Mouse (Mus musculus): ENCODE data around the gene Wipf2. TPM values are rescaled to one million over a fixed set of nuclear protein-coding genes. Genes with fewer than 3 reads are reported as not detected.
A peak's percentile ranks its signal among the peaks of the same experiment; 100 is the strongest.

Gene Wipf2
- polyA plus RNA-seq, 1 experiment: 9.9 TPM

DNA sequence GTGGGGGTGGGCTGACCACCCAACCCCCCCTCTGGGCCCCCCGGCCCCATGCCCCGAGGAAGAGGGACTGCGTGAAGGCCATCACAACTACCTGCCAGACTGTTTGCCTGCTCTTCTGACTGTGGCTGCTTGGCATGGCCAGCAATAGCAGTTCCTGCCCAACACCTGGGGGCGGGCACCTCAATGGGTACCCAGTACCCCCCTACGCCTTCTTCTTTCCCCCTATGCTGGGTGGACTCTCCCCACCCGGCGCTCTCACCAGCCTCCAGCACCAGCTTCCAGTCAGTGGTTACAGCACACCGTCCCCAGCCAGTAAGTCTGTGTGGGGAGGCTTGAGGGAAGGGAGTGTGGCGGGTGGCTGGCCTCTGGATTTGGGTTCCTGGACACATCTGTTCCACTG lies 87.0 kb downstream of the Wipf2 start:
- Histone ChIP-seq H3K27ac (ENCODE audit: insufficient read depth, low read depth, low read length) (no peak overlapping the region), H3K4me1 (ENCODE audit: control insufficient read depth, insufficient read depth, low read length) (peaks cover 59% of the 10 kb centered on the region), H3K27me3 (replicated peaks; ENCODE audit: control insufficient read depth, insufficient read depth, low read length) (no peaks in the 10 kb centered on the region), H3K36me3 (ENCODE audit: control insufficient read depth, insufficient read depth, low read length) (no peaks in the 10 kb centered on the region), H3K4me3 (ENCODE audit: insufficient read depth, low read depth, low read length) (no peak overlapping the region)
- WGBS: 67% methylated on average over 9 of the region's 9 CpGs
- no peak for DNase-seq
- no peak for TF ChIP-seq CTCF (conservative IDR thresholded peaks at IDR 0.05; ENCODE audit: insufficient read depth, insufficient read length, low read depth, low read length)
- TF ChIP-seq POLR2A (IDR thresholded peaks at IDR 0.05; ENCODE audit: low read depth, low read length): no peak

DNA sequence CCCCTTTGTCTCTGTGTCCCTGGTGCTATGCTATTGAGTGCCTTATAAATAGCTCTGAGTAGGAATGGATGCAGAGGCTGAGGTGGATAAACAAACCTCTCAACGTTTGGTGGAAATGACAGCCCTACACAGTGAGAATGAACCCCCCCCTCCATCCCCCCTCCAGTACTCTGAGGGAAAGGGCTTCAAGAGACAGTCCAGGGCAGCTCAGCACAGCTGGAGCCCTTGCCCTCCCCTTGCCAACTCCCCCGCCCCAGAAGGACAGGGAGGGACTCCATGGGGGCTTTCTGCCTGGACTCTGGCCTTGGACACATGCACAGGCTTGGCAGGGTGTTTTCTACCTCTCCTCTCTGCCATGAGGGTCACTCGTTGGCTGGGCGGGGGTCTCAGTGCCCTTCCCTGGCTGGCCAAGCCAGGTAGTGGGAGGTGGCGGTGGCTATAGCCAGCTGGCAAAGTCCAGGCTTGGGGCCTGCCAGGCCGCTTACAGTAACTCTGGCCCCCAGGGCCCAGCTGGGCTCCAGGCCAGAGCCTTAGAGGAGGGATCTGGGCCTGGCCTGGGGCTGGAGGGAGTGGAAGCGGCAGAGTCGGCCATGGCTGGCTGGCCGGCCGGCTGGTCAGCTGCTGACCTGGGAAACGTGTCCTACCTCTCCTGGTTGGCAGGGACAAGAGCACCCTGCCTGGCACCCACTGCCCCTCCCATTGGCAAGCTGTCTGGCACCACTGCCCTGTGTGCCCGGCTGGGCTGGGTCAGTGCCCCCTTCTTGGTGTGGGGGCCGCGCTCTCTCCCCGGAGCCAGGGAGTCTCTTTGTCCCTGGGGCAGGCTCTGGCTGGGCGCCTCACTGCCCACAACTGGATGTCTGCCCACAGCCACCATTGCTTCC lies 87.8 kb downstream of the Wipf2 start:
- TF ChIP-seq POLR2A (IDR thresholded peaks at IDR 0.05; ENCODE audit: low read depth, low read length) (peak; percentile 10), CTCF (conservative IDR thresholded peaks at IDR 0.05; ENCODE audit: insufficient read depth, insufficient read length, low read depth, low read length) (no peak)
- WGBS: 13% methylated on average over 16 of the region's 16 CpGs
- peak overlapping the region; percentile 74 for H3K27ac ChIP-seq (ENCODE audit: insufficient read depth, low read depth, low read length)
- H3K27me3 ChIP-seq (replicated peaks; ENCODE audit: control insufficient read depth, insufficient read depth, low read length): no peaks in the 10 kb centered on the region
- no peaks in the 10 kb centered on the region for H3K36me3 ChIP-seq (ENCODE audit: control insufficient read depth, insufficient read depth, low read length)
- H3K4me3 ChIP-seq (ENCODE audit: insufficient read depth, low read depth, low read length): no peak overlapping the region
- peaks cover 52% of the 10 kb centered on the region for H3K4me1 ChIP-seq (ENCODE audit: control insufficient read depth, insufficient read depth, low read length)
- DNase-seq: peak; percentile 98

DNA sequence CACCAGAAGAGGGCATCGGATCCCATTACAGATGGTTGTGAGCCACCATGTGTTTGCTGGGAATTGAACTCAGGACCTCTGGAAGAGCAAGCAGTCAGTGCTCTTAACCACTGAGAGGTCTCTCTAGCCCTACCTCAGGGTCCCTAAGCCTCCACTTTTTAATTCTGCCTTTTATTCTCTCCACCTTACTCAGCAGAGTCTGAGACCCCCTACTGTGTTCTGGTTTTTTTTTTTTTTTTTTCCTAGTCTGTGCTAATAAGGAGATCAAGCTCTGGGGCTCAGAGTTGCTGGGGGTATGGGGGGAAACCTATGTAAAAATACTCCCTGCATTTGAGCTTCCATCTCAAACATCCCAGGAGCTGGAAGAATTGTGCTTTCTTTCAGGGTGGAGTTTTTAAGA lies 88.7 kb downstream of the Wipf2 start:
- H3K27me3 ChIP-seq (replicated peaks; ENCODE audit: control insufficient read depth, insufficient read depth, low read length): no peaks in the 10 kb centered on the region
- no peaks in the 10 kb centered on the region for H3K36me3 ChIP-seq (ENCODE audit: control insufficient read depth, insufficient read depth, low read length)
- TF ChIP-seq POLR2A (IDR thresholded peaks at IDR 0.05; ENCODE audit: low read depth, low read length) (no peak), CTCF (conservative IDR thresholded peaks at IDR 0.05; ENCODE audit: insufficient read depth, insufficient read length, low read depth, low read length) (no peak)
- DNase-seq: no peak
- no peak overlapping the region for H3K4me3 ChIP-seq (ENCODE audit: insufficient read depth, low read depth, low read length)
- 61% methylated on average over 1 of the region's 1 CpGs for WGBS
- H3K27ac ChIP-seq (ENCODE audit: insufficient read depth, low read depth, low read length): no peak overlapping the region
- H3K4me1 ChIP-seq (ENCODE audit: control insufficient read depth, insufficient read depth, low read length): peaks cover 51% of the 10 kb centered on the region

DNA sequence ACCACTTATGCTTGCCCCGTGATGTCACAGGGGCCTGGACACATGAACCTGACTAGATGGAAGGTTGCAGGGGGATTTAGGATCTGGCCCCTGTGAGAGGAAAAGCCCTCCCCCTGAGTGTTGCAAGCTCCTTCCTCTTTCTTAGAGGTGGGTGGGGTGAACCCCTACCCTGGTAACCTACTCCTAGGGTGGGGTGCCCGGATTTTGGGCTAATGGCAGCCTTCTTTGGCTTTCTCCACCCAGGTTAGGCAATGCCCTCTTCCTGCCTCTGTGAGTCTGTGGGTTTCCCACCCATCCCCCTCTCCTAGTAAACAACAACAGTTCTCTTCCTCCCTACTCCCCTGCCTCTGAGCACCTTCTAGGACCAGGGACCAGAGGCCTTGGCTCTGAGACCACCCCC lies 89.3 kb downstream of the Wipf2 start:
- Histone ChIP-seq H3K36me3 (ENCODE audit: control insufficient read depth, insufficient read depth, low read length) (no peaks in the 10 kb centered on the region), H3K4me1 (ENCODE audit: control insufficient read depth, insufficient read depth, low read length) (peaks cover 51% of the 10 kb centered on the region), H3K27ac (ENCODE audit: insufficient read depth, low read depth, low read length) (no peak overlapping the region), H3K27me3 (replicated peaks; ENCODE audit: control insufficient read depth, insufficient read depth, low read length) (no peaks in the 10 kb centered on the region), H3K4me3 (ENCODE audit: insufficient read depth, low read depth, low read length) (no peak overlapping the region)
- WGBS: 78% methylated on average over 2 of the region's 2 CpGs
- DNase-seq: no peak
- no peak for TF ChIP-seq POLR2A (IDR thresholded peaks at IDR 0.05; ENCODE audit: low read depth, low read length)
- no peak for TF ChIP-seq CTCF (conservative IDR thresholded peaks at IDR 0.05; ENCODE audit: insufficient read depth, insufficient read length, low read depth, low read length)

DNA sequence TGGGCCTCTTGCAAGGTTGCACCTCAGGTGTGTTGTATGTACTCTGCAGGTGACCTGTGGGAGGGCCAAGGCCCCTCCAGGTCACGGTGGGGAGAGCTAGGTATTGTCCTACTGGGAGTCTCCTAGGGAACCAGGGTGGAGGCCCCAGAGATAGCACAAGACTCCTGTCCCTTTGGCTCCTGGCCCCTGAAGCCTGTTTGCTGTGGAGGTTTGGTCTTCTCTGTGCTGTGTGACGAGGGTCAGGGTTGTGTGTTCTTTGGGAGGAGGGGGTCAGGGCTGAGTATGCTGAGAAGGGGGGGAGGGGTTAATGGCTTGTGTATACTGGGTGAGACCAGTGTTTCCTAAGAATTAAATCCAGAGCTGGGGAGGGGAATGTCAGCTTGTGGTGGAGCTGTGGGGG lies 89.9 kb downstream of the Wipf2 start:
- Histone ChIP-seq H3K4me1 (ENCODE audit: control insufficient read depth, insufficient read depth, low read length) (peaks cover 51% of the 10 kb centered on the region), H3K36me3 (ENCODE audit: control insufficient read depth, insufficient read depth, low read length) (no peaks in the 10 kb centered on the region), H3K27me3 (replicated peaks; ENCODE audit: control insufficient read depth, insufficient read depth, low read length) (no peaks in the 10 kb centered on the region), H3K4me3 (ENCODE audit: insufficient read depth, low read depth, low read length) (no peak overlapping the region), H3K27ac (ENCODE audit: insufficient read depth, low read depth, low read length) (no peak overlapping the region)
- no peak for DNase-seq
- WGBS: 32% methylated on average over 2 of the region's 2 CpGs
- TF ChIP-seq POLR2A (IDR thresholded peaks at IDR 0.05; ENCODE audit: low read depth, low read length): no peak
- no peak for TF ChIP-seq CTCF (conservative IDR thresholded peaks at IDR 0.05; ENCODE audit: insufficient read depth, insufficient read length, low read depth, low read length)

DNA sequence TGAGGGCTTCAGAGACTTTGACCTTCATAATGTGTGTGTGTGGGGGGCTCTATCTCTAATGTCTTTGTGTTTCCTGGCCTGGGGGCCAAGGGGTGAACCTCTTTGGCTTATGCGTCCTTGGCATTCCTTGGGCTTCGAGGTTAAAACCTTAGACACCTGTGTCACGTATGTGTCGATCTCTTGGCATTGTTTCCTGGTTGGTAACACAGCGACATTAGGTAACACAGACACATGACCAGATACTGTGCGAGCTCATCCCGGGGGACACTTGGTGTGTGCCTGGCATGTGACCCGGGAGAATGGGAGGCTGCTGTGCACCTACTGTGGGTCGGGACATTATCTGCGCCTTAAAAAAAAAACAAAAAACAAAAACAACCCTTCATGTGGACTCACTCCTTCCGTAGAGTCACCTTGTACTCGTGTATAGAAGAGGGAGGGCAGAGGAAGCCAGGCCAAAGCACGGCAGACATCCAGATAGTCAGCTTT lies 90.4 kb downstream of the Wipf2 start:
- peaks cover 51% of the 10 kb centered on the region for H3K4me1 ChIP-seq (ENCODE audit: control insufficient read depth, insufficient read depth, low read length)
- no peak overlapping the region for H3K4me3 ChIP-seq (ENCODE audit: insufficient read depth, low read depth, low read length)
- 0 out of 2 replicates have a peak overlapping the region, but pooled peaks have one; percentile 24 for H3K27ac ChIP-seq (ENCODE audit: insufficient read depth, low read depth, low read length)
- WGBS: 20% methylated on average over 13 of the region's 13 CpGs
- H3K36me3 ChIP-seq (ENCODE audit: control insufficient read depth, insufficient read depth, low read length): no peaks in the 10 kb centered on the region
- peak; percentile 22 for DNase-seq
- no peaks in the 10 kb centered on the region for H3K27me3 ChIP-seq (replicated peaks; ENCODE audit: control insufficient read depth, insufficient read depth, low read length)
- TF ChIP-seq POLR2A (IDR thresholded peaks at IDR 0.05; ENCODE audit: low read depth, low read length) (no peak), CTCF (conservative IDR thresholded peaks at IDR 0.05; ENCODE audit: insufficient read depth, insufficient read length, low read depth, low read length) (no peak)

DNA sequence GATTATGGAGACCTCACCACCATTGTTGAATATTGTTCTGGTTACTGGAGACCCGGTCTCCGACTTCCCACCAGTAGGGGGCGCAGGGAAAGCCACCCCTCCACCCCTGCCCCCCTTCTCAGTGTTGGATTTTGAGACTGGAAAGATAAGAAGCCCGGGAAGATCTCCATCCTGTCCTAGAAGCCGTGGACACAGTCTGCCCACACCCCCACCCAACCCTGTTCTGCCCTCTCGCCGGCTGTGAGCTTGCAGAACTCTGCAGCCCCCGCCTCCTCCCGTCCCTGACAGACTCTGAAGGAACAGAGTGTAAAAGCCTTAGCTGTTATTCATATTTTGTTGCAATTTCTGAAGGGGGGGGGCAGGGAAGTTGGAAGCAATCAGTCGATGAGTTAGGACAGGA lies 90.9 kb downstream of the Wipf2 start:
- Histone ChIP-seq H3K4me3 (ENCODE audit: insufficient read depth, low read depth, low read length) (no peak overlapping the region), H3K27ac (ENCODE audit: insufficient read depth, low read depth, low read length) (peak overlapping the region; percentile 68; the same call in 1 of the 2 replicates), H3K4me1 (ENCODE audit: control insufficient read depth, insufficient read depth, low read length) (peaks cover 49% of the 10 kb centered on the region), H3K36me3 (ENCODE audit: control insufficient read depth, insufficient read depth, low read length) (no peaks in the 10 kb centered on the region), H3K27me3 (replicated peaks; ENCODE audit: control insufficient read depth, insufficient read depth, low read length) (no peaks in the 10 kb centered on the region)
- WGBS: 15% methylated on average over 10 of the region's 10 CpGs
- peak; percentile 57 for TF ChIP-seq CTCF (conservative IDR thresholded peaks at IDR 0.05; ENCODE audit: insufficient read depth, insufficient read length, low read depth, low read length)
- TF ChIP-seq POLR2A (IDR thresholded peaks at IDR 0.05; ENCODE audit: low read depth, low read length): no peak
- DNase-seq: peak; percentile 84

Other genes with a start within 250 kb of the Wipf2 start
- gene Gm12355, start 238.0 kb upstream of the Wipf2 start, polyA plus RNA-seq (2012; rRNA removed): not detected in 2 replicates
- not detected in 2 replicates for gene Gsdma3, start 237.3 kb upstream of the Wipf2 start, polyA plus RNA-seq (2012; rRNA removed)
- gene Gsdma2, start 216.9 kb upstream of the Wipf2 start, polyA plus RNA-seq (2012; rRNA removed): not detected in 2 replicates
- gene Gsdma, start 199.3 kb upstream of the Wipf2 start, polyA plus RNA-seq (2012; rRNA removed): not detected in 2 replicates
- 307 and 331 TPM in 2 replicates for gene Psmd3, start 181.1 kb upstream of the Wipf2 start, polyA plus RNA-seq (2012; rRNA removed)
- not detected in 2 replicates for gene Csf3, start 162.4 kb upstream of the Wipf2 start, polyA plus RNA-seq (2012; rRNA removed)
- gene Med24, start 134.2 kb upstream of the Wipf2 start, polyA plus RNA-seq (2012; rRNA removed): 45.3 and 54.1 TPM in 2 replicates
- 92.7 and 97.2 TPM in 2 replicates for gene Thra, start 123.0 kb upstream of the Wipf2 start, polyA plus RNA-seq (2012; rRNA removed)
- 140 and 155 TPM in 2 replicates for gene Nr1d1, start 88.3 kb upstream of the Wipf2 start, polyA plus RNA-seq (2012; rRNA removed)
- gene Msl1, start 68.1 kb upstream of the Wipf2 start, polyA plus RNA-seq (2012; rRNA removed): 23.5 and 24.5 TPM in 2 replicates
- 21.0 and 24.5 TPM in 2 replicates for gene Casc3, start 58.7 kb upstream of the Wipf2 start, polyA plus RNA-seq (2012; rRNA removed)
- 4.2 and 4.7 TPM in 2 replicates for gene Rapgefl1, start 26.9 kb upstream of the Wipf2 start, polyA plus RNA-seq (2012; rRNA removed)
- gene Cdc6, start 44.2 kb downstream of the Wipf2 start, polyA plus RNA-seq (2012; rRNA removed): 0.11 and 0.14 TPM in 2 replicates
- gene Rara, start 64.2 kb downstream of the Wipf2 start, polyA plus RNA-seq (2012; rRNA removed): 18.0 and 19.6 TPM in 2 replicates
- 0.34 and 0.57 TPM in 2 replicates for gene Gjd3, start 119.4 kb downstream of the Wipf2 start, polyA plus RNA-seq (2012; rRNA removed)
- 0.72 and 1.1 TPM in 2 replicates for gene Top2a, start 160.6 kb downstream of the Wipf2 start, polyA plus RNA-seq (2012; rRNA removed)
- gene Igfbp4, start 177.6 kb downstream of the Wipf2 start, polyA plus RNA-seq (2012; rRNA removed): 1,142 and 1,152 TPM in 2 replicates
- gene Tns4, start 225.7 kb downstream of the Wipf2 start, polyA plus RNA-seq (2012; rRNA removed): 0.86 and 1.8 TPM in 2 replicates